Mouse (Mus musculus) activated CD4-positive, CD25-positive, alpha-beta regulatory T cell (primary cell): Measurements from ENCODE around the gene Hyal2. TPM values are rescaled to one million over a fixed set of nuclear protein-coding genes. Genes with fewer than 3 reads are reported as not detected.

ENCODE experiments used
- polyA plus RNA-seq, 2 experiments: library from polyadenylated mRNA; unstranded; fragments of 100-300 nt; shearing (Covaris generic); gene quantifications; one replicate each; pipeline ENCODE4 v1.2.1; 2017

Gene Hyal2
- polyA plus RNA-seq: 10 to 100 TPM in 1 of 2 experiments, 1 to 10 TPM in 1; 7.5 to 15.3 TPM

GRCm38 (mm10) chr9:107567702-107568319 is at the start of gene Hyal2:
TSS of gene Hyal2 (plus strand) at chr9:107567945.

GRCm38 (mm10) chr9:107533791-107534407 is 33.8 kb upstream of the Hyal2 start, which contains the start of gene Tmem115:
TSS of gene Tmem115 (plus strand) at chr9:107533945.

GRCm38 (mm10) chr9:107541474-107542351 is 26.0 kb upstream of the Hyal2 start, which contains the start of the genes Cyb561d2 and Nprl2:
TSS of gene Cyb561d2 (minus strand) at chr9:107542193.
TSS of gene Nprl2 (plus strand) at chr9:107542226.

GRCm38 (mm10) chr9:107547026-107547425 is 20.7 kb upstream of the Hyal2 start, which contains the start of gene Zmynd10:
TSS of gene Zmynd10 (plus strand) at chr9:107547298.

GRCm38 (mm10) chr9:107551117-107551889 is 16.4 kb upstream of the Hyal2 start, which contains the start of gene Rassf1:
TSS of gene Rassf1 (plus strand) at chr9:107551555.

GRCm38 (mm10) chr9:107563029-107563581 is 4.6 kb upstream of the Hyal2 start, which contains the start of gene Tusc2:
TSS of gene Tusc2 (plus strand) at chr9:107563255.

GRCm38 (mm10) chr9:107576357-107577107 is 8.8 kb downstream of the Hyal2 start, which contains the start of gene Hyal1:
TSS of gene Hyal1 (plus strand) at chr9:107576927.

GRCm38 (mm10) chr9:107578587-107578986 is 10.8 kb downstream of the Hyal2 start, which contains the start of gene Naa80:
TSS of gene Naa80 (plus strand) at chr9:107578887.

GRCm38 (mm10) chr9:107580501-107581317 is 13.0 kb downstream of the Hyal2 start, which contains the start of gene Hyal3:
TSS of gene Hyal3 (plus strand) at chr9:107580818.

GRCm38 (mm10) chr9:107586974-107587832 is 19.5 kb downstream of the Hyal2 start, which contains the start of gene Ifrd2:
TSS of gene Ifrd2 (plus strand) at chr9:107587642.

GRCm38 (mm10) chr9:107608741-107609432 is 41.1 kb downstream of the Hyal2 start, which contains the start of gene Sema3b:
TSS of gene Sema3b (minus strand) at chr9:107609229.

Other genes starting within 250 kb of the Hyal2 start
- gene Hemk1, start 229.6 kb upstream of the Hyal2 start, polyA plus RNA-seq: 10 to 100 TPM; 27.5 to 29.5 TPM
- gene 6430571L13Rik, start 227.3 kb upstream of the Hyal2 start, polyA plus RNA-seq: 1 to 10 TPM; 4.2 to 7.3 TPM
- gene Cacna2d2, start 168.3 kb upstream of the Hyal2 start, polyA plus RNA-seq: under 1 TPM; 0.44 to 0.79 TPM
- 10 to 100 TPM; 35.0 to 47.6 TPM for gene Tmem115, start 34.0 kb upstream of the Hyal2 start, polyA plus RNA-seq
- gene Cyb561d2, start 25.8 kb upstream of the Hyal2 start, polyA plus RNA-seq: 10 to 100 TPM; 63.1 to 79.1 TPM
- 10 to 100 TPM; 53.9 to 58.7 TPM for gene Nprl2, start 25.7 kb upstream of the Hyal2 start, polyA plus RNA-seq
- 1 to 10 TPM in 1 of 2 experiments, under 1 TPM in 1; 0.59 to 4.4 TPM for gene Zmynd10, start 20.6 kb upstream of the Hyal2 start, polyA plus RNA-seq
- 10 to 100 TPM; 70.8 to 86.0 TPM for gene Rassf1, start 16.4 kb upstream of the Hyal2 start, polyA plus RNA-seq
- gene Tusc2, start 4.7 kb upstream of the Hyal2 start, polyA plus RNA-seq: 10 to 100 TPM; 37.4 to 44.3 TPM
- gene Hyal1, start 9.0 kb downstream of the Hyal2 start, polyA plus RNA-seq: 1 to 10 TPM; 3.1 to 4.6 TPM
- 10 to 100 TPM; 16.1 to 17.3 TPM for gene Naa80, start 10.9 kb downstream of the Hyal2 start, polyA plus RNA-seq
- under 1 TPM; 0.50 to 0.63 TPM for gene Hyal3, start 12.9 kb downstream of the Hyal2 start, polyA plus RNA-seq
- 10 to 100 TPM; 13.5 to 21.8 TPM for gene Ifrd2, start 19.7 kb downstream of the Hyal2 start, polyA plus RNA-seq
- gene Sema3b, start 41.3 kb downstream of the Hyal2 start, polyA plus RNA-seq: not detected
- gene Gnai2, start 67.4 kb downstream of the Hyal2 start, polyA plus RNA-seq: 100 to 1,000 TPM; 909 to 958 TPM
- gene Slc38a3, start 101.6 kb downstream of the Hyal2 start, polyA plus RNA-seq: under 1 TPM in 1 of 2 experiments, not detected in 1; 0.07 TPM
- gene Gnat1, start 111.8 kb downstream of the Hyal2 start, polyA plus RNA-seq: not detected
- under 1 TPM in 1 of 2 experiments, not detected in 1; 0.06 TPM for gene Sema3f, start 142.5 kb downstream of the Hyal2 start, polyA plus RNA-seq
- 100 to 1,000 TPM; 250 to 272 TPM for gene Rbm5, start 203.1 kb downstream of the Hyal2 start, polyA plus RNA-seq